Mouse (Mus musculus) embryonic facial prominence, embryonic 10.5 days (tissue): ENCODE measurements at regions not wholly inside any gene's neighbourhood (a gene's known extent, or its start where the extent isn't known, plus 50 kb on each side); places are given as distances from the start of the nearest gene placed in this dataset.

Source experiments
- DNase-seq: peaks from one replicate; pipeline ENCODE4 v3.0.0-alpha.2; 2017; ENCODE audit warnings: low spot score
- H3K27ac ChIP-seq: fragments of 300-500 bp; sonication (generic); replicated peaks from 2 replicates; pipeline ENCODE4 v1.5.1; 2016; ENCODE audit warnings: mild to moderate bottlenecking
- H3K27me3 ChIP-seq: fragments of 300-500 bp; sonication (generic); replicated peaks from 2 replicates; pipeline ENCODE4 v1.6.1; 2016; ENCODE audit warnings: low read depth, mild to moderate bottlenecking; ENCODE audit not compliant: poor library complexity, severe bottlenecking
- H3K36me3 ChIP-seq: fragments of 300-500 bp; sonication (generic); replicated peaks from 2 replicates; pipeline ENCODE4 v1.6.1; 2016; ENCODE audit warnings: mild to moderate bottlenecking, moderate library complexity
- H3K4me1 ChIP-seq: fragments of 300-500 bp; sonication (generic); 2 replicates; pipeline ENCODE4 v1.6.1; 2016
- H3K4me3 ChIP-seq: fragments of 300-500 bp; sonication (generic); 2 replicates; pipeline ENCODE4 v1.5.1; 2016; ENCODE audit warnings: mild to moderate bottlenecking, moderate library complexity
- H3K9me3 ChIP-seq: fragments of 300-500 bp; sonication (generic); 2 replicates; pipeline ENCODE4 v1.6.1; 2016; ENCODE audit warnings: mild to moderate bottlenecking
- WGBS: fragments of 180-500 bp; shearing (Covaris S2); methylation state at CpG from one replicate; pipeline ENCODE4 v1.1.7; 2016; 5-methylcytosine and 5-hydroxymethylcytosine counted together

GRCm38 (mm10) chr9:115361191-115361590, 51.0 kb upstream of the Stt3b start:
- DNase-seq, result no peak
- peaks cover 12% of the 10 kb centered on the region for H3K4me1 ChIP-seq
- 70% methylated on average over 5 of the region's 5 CpGs for WGBS
- no peaks in the 10 kb centered on the region; the same call in 1 of the 2 replicates for H3K9me3 ChIP-seq
- H3K27ac ChIP-seq, result no peak overlapping the region
- no peaks in the 10 kb centered on the region for H3K27me3 ChIP-seq
- no peaks in the 10 kb centered on the region for H3K36me3 ChIP-seq
- H3K4me3 ChIP-seq, result no peak overlapping the region

DNA sequence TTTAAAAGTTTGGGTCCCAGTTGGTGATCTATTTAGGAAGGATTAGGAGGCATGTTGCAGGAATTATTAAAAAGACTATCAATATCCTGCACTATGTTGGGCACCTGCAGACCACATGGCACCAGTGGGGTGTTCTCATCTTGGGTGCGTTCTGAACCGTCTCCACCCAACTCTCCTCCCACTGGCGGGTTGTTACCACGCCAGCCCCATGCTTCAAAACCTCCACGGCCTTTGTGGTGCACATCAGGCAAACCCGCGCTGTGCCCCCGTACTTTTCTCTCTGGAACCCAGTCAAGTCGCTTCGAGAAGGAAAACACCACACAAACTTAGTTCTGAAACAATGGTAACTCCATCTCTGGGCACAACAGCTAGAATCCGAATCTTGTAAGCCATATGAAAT, 51.7 kb upstream of the Stt3b start:
- H3K27ac ChIP-seq, result no peak overlapping the region
- H3K4me3 ChIP-seq, result no peak overlapping the region
- no peaks in the 10 kb centered on the region for H3K27me3 ChIP-seq
- H3K4me1 ChIP-seq, result peaks cover 6% of the 10 kb centered on the region
- no peaks in the 10 kb centered on the region; the same call in 1 of the 2 replicates for H3K9me3 ChIP-seq
- 92% methylated on average over 11 of the region's 11 CpGs for WGBS
- H3K36me3 ChIP-seq, result no peaks in the 10 kb centered on the region
- DNase-seq, result no peak

- Histone ChIP-seq H3K36me3 (no peaks in the 10 kb centered on the region), H3K9me3 (no peaks in the 10 kb centered on the region; the same call in 1 of the 2 replicates), H3K4me3 (no peak overlapping the region), H3K4me1 (no peaks in the 10 kb centered on the region), H3K27ac (no peak overlapping the region), H3K27me3 (no peaks in the 10 kb centered on the region)
- WGBS, result 80% methylated on average over 4 of the region's 4 CpGs
- no peak for DNase-seq
Measured at GRCm38 (mm10) chr9:115362486-115362885, 52.3 kb upstream of the Stt3b start.

- WGBS, result 91% methylated on average over 16 of the region's 16 CpGs
- Histone ChIP-seq H3K27me3 (no peaks in the 10 kb centered on the region), H3K27ac (no peak overlapping the region), H3K4me3 (no peak overlapping the region), H3K9me3 (no peaks in the 10 kb centered on the region; the same call in 1 of the 2 replicates), H3K4me1 (no peaks in the 10 kb centered on the region), H3K36me3 (no peaks in the 10 kb centered on the region)
- no peak for DNase-seq
Measured at GRCm38 (mm10) chr9:115364919-115365861, 55.0 kb upstream of the Stt3b start.

- no peak overlapping the region for H3K27ac ChIP-seq
- H3K4me1 ChIP-seq, result no peaks in the 10 kb centered on the region
- H3K9me3 ChIP-seq, result no peaks in the 10 kb centered on the region; the same call in 1 of the 2 replicates
- no peaks in the 10 kb centered on the region for H3K36me3 ChIP-seq
- no peak for DNase-seq
- 65% methylated on average over 3 of the region's 3 CpGs for WGBS
- H3K4me3 ChIP-seq, result no peak overlapping the region
- no peaks in the 10 kb centered on the region for H3K27me3 ChIP-seq
Measured at GRCm38 (mm10) chr9:115367808-115368207, 57.6 kb upstream of the Stt3b start.

- Histone ChIP-seq H3K27ac (no peak overlapping the region), H3K27me3 (no peaks in the 10 kb centered on the region), H3K36me3 (no peaks in the 10 kb centered on the region), H3K4me1 (0 out of 2 replicates have a peak, but pooled peaks cover 3% of the 10 kb centered on the region), H3K9me3 (no peaks in the 10 kb centered on the region), H3K4me3 (no peak overlapping the region)
- DNase-seq, result no peak
- 90% methylated on average over 15 of the region's 15 CpGs for WGBS
Measured at GRCm38 (mm10) chr9:115380276-115380675, 70.1 kb upstream of the Stt3b start.

DNA sequence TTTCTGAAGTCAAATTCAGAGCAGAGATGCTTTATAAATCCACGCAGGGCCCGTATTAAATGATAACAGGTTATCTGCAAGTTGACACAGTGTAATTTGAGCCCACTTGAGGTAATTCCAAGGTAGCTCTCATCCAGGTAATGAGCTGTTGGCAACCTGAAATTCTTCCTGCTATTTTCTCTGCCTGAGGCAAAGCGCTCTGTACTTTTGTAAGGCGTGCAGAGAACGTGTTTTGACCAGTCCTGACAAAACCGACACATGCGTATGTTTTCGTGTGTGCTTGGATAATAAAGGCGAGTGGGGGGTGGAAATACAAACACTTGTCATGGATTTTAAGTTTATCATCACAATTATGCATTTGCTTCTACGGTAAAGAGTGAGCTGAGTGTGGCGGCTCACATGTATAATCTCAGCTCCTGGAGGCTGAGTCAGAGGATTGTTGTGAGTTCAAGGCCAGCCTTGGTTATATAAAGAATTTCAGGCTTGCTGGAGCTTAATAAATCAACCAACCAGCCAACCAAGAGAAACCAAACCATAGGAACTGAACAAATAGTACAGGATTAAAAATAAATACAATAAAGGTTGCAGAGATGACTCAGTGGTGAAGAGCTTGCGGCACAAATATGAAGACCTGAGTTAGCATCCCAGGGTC, 72.7 kb upstream of the Stt3b start:
- H3K27ac ChIP-seq, result no peak overlapping the region
- 88% methylated on average over 12 of the region's 12 CpGs for WGBS
- no peaks in the 10 kb centered on the region for H3K9me3 ChIP-seq
- no peak for DNase-seq
- no peaks in the 10 kb centered on the region for H3K36me3 ChIP-seq
- 0 out of 2 replicates have a peak, but pooled peaks cover 3% of the 10 kb centered on the region for H3K4me1 ChIP-seq
- no peak overlapping the region for H3K4me3 ChIP-seq
- no peaks in the 10 kb centered on the region for H3K27me3 ChIP-seq

DNA sequence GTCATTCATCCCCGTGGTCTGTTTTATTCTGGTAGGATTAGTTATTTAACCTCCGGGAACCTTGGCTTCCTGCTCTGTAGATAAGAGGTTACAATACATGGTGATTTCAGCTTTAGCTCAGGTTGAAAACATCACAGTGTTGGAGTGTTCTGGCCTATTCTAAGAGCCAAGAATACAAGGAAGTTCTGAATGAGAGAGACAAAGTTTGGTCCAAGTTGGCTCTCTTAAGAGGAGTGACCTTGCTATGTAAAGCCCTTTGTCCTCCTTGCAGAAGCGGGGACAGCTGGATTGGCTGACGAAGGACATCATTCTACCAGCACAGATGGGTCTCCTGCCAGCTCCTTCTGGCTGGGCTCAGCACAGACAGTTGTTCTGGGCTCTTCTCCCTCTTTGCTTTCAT, 73.7 kb upstream of the Stt3b start:
- H3K27me3 ChIP-seq, result no peaks in the 10 kb centered on the region
- H3K9me3 ChIP-seq, result no peaks in the 10 kb centered on the region
- H3K27ac ChIP-seq, result no peak overlapping the region; the same call in 1 of the 2 replicates
- H3K36me3 ChIP-seq, result no peaks in the 10 kb centered on the region
- H3K4me1 ChIP-seq, result 0 out of 2 replicates have a peak, but pooled peaks cover 3% of the 10 kb centered on the region
- 78% methylated on average over 4 of the region's 4 CpGs for WGBS
- DNase-seq, result no peak
- no peak overlapping the region for H3K4me3 ChIP-seq

DNA sequence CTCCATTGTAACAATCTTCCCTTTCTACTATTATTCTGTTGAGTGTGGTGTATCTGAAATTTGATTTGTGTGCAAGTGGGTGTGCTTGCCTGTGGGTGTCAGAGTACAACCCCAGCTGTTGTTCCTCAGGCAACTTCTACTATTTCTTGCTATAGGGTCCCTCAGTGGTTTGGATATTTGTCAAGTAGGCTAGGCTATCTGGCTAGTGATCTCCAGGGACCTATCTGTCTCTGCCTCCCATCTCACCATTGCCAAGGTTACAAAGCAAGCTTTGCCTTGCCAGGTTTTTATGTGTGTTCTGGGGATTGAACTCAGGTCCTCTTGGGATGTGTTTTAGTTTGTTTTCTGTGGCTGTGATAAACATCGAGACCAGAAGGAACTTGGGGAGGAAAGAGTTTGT, 74.1 kb upstream of the Stt3b start:
- Histone ChIP-seq H3K27me3 (no peaks in the 10 kb centered on the region), H3K4me3 (no peak overlapping the region), H3K4me1 (0 out of 2 replicates have a peak, but pooled peaks cover 3% of the 10 kb centered on the region), H3K9me3 (no peaks in the 10 kb centered on the region), H3K36me3 (no peaks in the 10 kb centered on the region), H3K27ac (no peak overlapping the region; the same call in 1 of the 2 replicates)
- WGBS, result 86% methylated on average over 1 of the region's 1 CpGs
- no peak for DNase-seq

DNA sequence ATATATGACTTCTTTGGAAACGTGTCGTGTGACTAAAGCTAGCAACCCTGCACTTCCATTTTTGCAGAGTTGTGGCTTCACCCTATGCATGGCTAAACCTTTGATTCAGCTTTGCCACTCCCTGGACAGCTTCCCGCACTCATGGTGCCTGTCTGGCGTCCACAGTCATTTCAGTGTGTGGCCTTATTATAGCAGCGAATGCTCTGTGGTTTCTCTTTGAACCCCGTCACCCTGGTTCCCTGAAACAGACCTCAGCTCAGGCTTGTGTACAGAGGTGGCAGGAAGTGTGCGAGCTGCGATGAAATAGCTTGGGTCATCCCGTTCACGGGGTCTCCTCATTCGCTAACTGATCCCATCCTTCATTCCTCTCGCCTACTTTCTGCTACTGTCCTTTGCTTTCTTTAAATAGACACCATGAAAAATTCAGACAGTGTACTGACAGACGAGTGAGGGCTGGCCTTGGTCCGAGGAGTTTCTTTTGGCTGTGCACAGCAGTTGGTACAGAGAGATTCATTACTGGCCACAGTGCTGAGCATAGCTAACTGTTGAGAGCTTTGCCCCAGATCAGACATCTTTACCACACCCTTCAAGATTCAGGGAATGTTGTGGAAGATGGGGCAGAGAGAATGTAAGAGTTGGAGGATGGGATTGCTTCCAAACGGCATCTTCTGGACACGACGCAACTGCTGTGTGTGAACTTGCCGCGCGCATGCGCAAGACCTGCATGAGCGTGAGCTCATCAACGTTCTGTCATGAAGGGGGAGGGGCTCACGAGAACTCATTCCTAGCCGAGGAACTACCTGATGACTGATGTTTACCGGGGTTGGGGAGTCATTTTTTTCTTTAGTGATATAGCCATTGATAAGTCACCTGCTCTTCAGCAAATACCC, 77.5 kb upstream of the Stt3b start:
- 87% methylated on average over 26 of the region's 26 CpGs for WGBS
- Histone ChIP-seq H3K36me3 (no peaks in the 10 kb centered on the region), H3K9me3 (no peaks in the 10 kb centered on the region), H3K27me3 (no peaks in the 10 kb centered on the region), H3K4me3 (no peak overlapping the region), H3K27ac (no peak overlapping the region), H3K4me1 (peaks cover 19% of the 10 kb centered on the region)
- DNase-seq, result no peak

- H3K27ac ChIP-seq, result no peak overlapping the region
- no peak for DNase-seq
- no peak overlapping the region for H3K4me3 ChIP-seq
- no peaks in the 10 kb centered on the region for H3K9me3 ChIP-seq
- H3K27me3 ChIP-seq, result no peaks in the 10 kb centered on the region
- no peaks in the 10 kb centered on the region for H3K36me3 ChIP-seq
- peaks cover 19% of the 10 kb centered on the region for H3K4me1 ChIP-seq
- 88% methylated on average over 11 of the region's 11 CpGs for WGBS
Measured at GRCm38 (mm10) chr9:115388361-115388759, 78.1 kb upstream of the Stt3b start.

DNA sequence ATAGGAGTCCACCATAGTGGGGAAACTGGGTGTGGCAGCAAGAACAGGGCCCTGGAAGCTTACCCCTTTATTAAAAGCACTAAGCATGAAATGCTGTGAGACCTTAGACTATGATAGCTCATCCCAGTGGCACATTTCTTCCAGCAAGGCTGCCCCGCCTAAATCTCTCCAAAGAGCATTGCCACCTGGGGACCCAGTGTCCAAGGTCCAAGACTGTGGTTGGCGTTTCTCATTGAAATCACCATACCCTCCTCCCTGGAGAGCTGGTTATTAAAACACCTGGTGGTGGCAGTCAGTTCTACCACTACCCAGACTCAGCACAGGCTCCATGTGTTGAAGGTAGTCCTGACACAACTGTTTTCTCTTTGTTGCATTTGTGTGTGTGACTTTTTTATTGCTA, 78.9 kb upstream of the Stt3b start:
- H3K27me3 ChIP-seq, result no peaks in the 10 kb centered on the region
- no peak overlapping the region for H3K27ac ChIP-seq
- peaks cover 17% of the 10 kb centered on the region for H3K4me1 ChIP-seq
- H3K4me3 ChIP-seq, result no peak overlapping the region
- 88% methylated on average over 2 of the region's 2 CpGs for WGBS
- H3K36me3 ChIP-seq, result no peaks in the 10 kb centered on the region
- H3K9me3 ChIP-seq, result no peaks in the 10 kb centered on the region
- no peak for DNase-seq
